Mouse (Mus musculus): Measurements from ENCODE around the gene Sp9.

Gene Sp9

GRCm38 (mm10) chr2:73274119-73274920 is 2.6 kb downstream of the Sp9 start:
- DNase-seq (ENCODE audit: low read depth, low spot score), result peak; percentile 82

- DNase-seq (ENCODE audit: low read depth, low spot score), result no peak
Observed at GRCm38 (mm10) chr2:73275261-73276040, 3.7 kb downstream of the Sp9 start.

- peak; percentile 71 for DNase-seq (ENCODE audit: low read depth, low spot score)
Observed at GRCm38 (mm10) chr2:73276141-73276571, 4.4 kb downstream of the Sp9 start.

GRCm38 (mm10) chr2:73277021-73277708 is 5.4 kb downstream of the Sp9 start:
- DNase-seq (ENCODE audit: low read depth, low spot score), result peak; percentile 54

- peak; percentile 65 for DNase-seq (ENCODE audit: low read depth, low spot score)
Observed at GRCm38 (mm10) chr2:73277709-73278075, 6.0 kb downstream of the Sp9 start.

- peak; percentile 95 for DNase-seq (ENCODE audit: low read depth, low spot score)
Observed at GRCm38 (mm10) chr2:73278131-73278854, 6.6 kb downstream of the Sp9 start.

GRCm38 (mm10) chr2:73278869-73279268 is 7.1 kb downstream of the Sp9 start:
- no peak for DNase-seq (ENCODE audit: low read depth, low spot score)

GRCm38 (mm10) chr2:73279271-73280038 is 7.7 kb downstream of the Sp9 start:
- peak; percentile 31 for DNase-seq (ENCODE audit: low read depth, low spot score)

GRCm38 (mm10) chr2:73280356-73281047 is 8.8 kb downstream of the Sp9 start:
- peak; percentile 47 for DNase-seq (ENCODE audit: low read depth, low spot score)

GRCm38 (mm10) chr2:73281048-73281661 is 9.4 kb downstream of the Sp9 start:
- DNase-seq (ENCODE audit: low read depth, low spot score), result peak; percentile 46

GRCm38 (mm10) chr2:73281707-73282106 is 10.0 kb downstream of the Sp9 start:
- peak; percentile 58 for DNase-seq (ENCODE audit: low read depth, low spot score)

- peak; percentile 69 for DNase-seq (ENCODE audit: low read depth, low spot score)
Observed at GRCm38 (mm10) chr2:73285630-73286029, 13.9 kb downstream of the Sp9 start.

GRCm38 (mm10) chr2:73291130-73291529 is 19.4 kb downstream of the Sp9 start:
- DNase-seq (ENCODE audit: low read depth, low spot score), result no peak

- no peak for DNase-seq (ENCODE audit: low read depth, low spot score)
Observed at GRCm38 (mm10) chr2:73295023-73295422, 23.3 kb downstream of the Sp9 start.

- no peak for DNase-seq (ENCODE audit: low read depth, low spot score)
Observed at GRCm38 (mm10) chr2:73298154-73298553, 26.4 kb downstream of the Sp9 start.

- DNase-seq (ENCODE audit: low read depth, low spot score), result no peak
Observed at GRCm38 (mm10) chr2:73298841-73299240, 27.1 kb downstream of the Sp9 start.

- DNase-seq (ENCODE audit: low read depth, low spot score), result no peak
Observed at GRCm38 (mm10) chr2:73301979-73302378, 30.3 kb downstream of the Sp9 start.

GRCm38 (mm10) chr2:73302722-73303121 is 31.0 kb downstream of the Sp9 start:
- DNase-seq (ENCODE audit: low read depth, low spot score), result no peak

GRCm38 (mm10) chr2:73304506-73304905 is 32.8 kb downstream of the Sp9 start:
- no peak for DNase-seq (ENCODE audit: low read depth, low spot score)

GRCm38 (mm10) chr2:73306006-73306405 is 34.3 kb downstream of the Sp9 start:
- DNase-seq (ENCODE audit: low read depth, low spot score), result no peak

Measured in ZHBTc4 (cell line).